Mouse (Mus musculus) lung, postnatal 10 days (tissue): ENCODE data around the gene Sept1.
A peak's percentile ranks its signal among the peaks of the same experiment; 100 is the strongest.

ENCODE experiments used
- DNase-seq: peaks from one replicate; pipeline ENCODE4 v3.0.0; 2021

Gene Sept1

DNA sequence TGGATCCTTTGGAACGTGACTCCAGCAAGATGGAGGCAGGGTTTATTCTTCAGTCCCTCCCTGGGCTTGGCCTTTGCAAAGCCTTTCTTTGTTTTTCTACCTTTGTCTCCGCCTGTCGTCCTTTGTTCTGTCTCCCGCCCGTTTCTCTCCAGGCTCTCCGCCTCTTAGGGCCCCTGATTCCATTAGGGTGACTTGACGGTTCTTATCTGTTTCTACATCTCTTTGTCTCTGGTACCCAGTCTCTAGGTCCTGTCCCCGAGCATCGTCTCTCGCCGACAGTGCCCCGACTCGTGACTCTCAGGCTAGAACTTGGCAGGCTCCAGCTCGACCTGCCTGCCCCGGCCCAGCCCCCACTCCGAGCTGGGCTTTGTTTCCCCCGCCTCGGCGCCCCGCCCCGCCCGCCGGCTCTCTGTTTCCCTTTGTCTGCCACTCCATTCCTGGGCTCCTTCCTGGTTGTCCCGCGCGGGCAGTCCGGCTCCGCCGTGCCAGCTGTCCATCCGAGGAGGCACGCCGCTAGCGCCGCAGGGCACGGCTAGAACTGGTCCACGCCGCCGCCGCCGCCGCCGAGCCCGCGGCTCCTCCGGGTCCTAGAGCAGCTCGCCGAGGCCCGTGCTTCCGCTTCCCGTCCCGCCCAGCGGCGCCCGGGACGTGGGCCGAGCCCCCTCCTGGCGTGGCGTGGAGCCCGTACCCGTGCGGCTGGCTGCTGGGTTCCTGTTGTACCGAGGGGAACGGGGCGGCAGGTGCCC, at the start of gene Sept1, which contains the start of gene Zfp553:
TSS of gene Sept1 (minus strand) at position 509 of the 746 bp plus-strand sequence.
TSS of gene Zfp553 (plus strand) at position 440 of the 746 bp plus-strand sequence.
- peak; percentile 86 for DNase-seq

GRCm38 (mm10) chr7:127282190-127282589, 49.3 kb upstream of the Sept1 start:
- no peak for DNase-seq

DNA sequence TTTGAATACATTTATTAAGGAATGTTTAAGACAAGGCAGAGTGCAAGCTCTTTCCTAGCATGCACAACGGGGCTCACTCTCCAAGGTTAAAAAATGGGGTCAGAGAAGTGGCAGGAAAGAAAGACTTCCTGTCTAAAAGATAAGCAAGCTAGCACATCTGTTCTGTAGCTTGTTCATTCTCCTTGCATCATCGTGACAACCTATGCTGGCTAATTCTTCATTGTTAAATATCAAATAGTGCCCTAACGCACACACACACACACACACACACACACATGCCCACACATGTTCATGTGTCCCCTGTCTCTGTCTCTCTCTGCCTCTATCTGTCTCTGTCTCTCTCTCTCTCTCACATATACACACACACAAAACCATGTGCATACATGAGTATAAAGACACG, 48.2 kb upstream of the Sept1 start:
- no peak for DNase-seq

- DNase-seq = no peak
Measured at GRCm38 (mm10) chr7:127280092-127280491, 47.2 kb upstream of the Sept1 start.

DNA sequence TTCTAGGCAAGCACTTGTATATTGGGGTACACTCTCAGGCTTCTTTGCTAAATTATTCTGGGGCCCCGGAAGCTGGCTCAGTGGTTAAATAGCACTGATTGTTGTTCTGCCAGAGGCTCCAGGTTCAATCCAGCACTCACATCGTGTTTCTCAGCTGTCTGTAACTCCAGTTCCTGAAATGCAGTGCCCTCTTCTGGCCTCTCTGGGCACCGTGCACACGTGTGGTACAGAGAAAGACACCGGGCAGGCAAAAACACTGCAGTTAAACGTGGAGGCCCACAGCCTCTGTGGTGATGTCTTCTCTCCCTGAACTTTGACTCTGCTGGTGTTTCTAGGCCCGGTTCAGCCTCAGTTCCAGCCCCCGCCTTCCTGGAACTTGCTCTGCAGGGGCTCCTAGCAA, 45.4 kb upstream of the Sept1 start:
- DNase-seq = peak; percentile 74

GRCm38 (mm10) chr7:127276519-127276961, 43.6 kb upstream of the Sept1 start:
- no peak for DNase-seq

GRCm38 (mm10) chr7:127273925-127274789, 41.2 kb upstream of the Sept1 start, which contains the start of gene Sephs2:
TSS of gene Sephs2 (minus strand) at chr7:127274055.
- DNase-seq = peak; percentile 96

GRCm38 (mm10) chr7:127273118-127273923, 40.4 kb upstream of the Sept1 start:
- DNase-seq = peak; percentile 59

DNA sequence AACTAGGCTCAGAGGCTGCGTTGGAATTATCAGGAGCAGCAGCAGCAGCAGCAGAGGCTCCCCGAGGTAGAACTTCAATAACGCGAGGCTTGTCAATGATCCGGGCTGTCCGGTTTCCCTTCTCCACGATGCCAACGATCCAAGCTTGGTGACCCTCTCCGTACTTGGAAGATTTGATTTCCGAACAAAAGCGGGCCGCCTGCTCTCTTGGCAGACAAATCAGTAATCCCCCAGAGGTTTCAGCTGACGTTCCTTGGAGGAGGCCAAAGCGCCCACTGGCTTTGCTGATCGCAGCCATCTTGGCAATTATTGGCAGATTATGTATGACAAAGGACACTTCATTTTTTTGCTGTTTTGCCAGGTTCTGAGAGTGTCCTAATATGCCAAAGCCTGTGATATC, 39.6 kb upstream of the Sept1 start:
- DNase-seq = no peak

DNA sequence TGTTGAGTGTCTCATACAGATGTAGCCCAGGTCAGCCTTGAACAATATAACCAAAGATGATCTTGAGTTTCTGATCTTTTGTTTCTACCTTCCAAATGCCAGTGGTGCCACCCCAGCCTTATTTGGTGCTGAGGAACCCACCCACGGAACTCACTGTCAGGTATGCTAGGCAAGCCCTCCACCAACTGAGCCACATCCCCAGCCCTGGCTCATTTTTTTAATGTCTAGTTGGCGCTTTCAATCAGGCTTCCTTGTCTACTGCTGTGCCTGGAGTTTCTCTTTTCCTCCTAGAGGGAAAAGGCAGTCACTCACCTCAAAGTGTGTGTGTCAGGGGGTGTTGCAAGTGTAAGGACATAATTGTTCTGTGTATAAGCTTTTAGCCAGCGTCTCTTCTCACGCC, 38.2 kb upstream of the Sept1 start:
- DNase-seq = no peak

DNA sequence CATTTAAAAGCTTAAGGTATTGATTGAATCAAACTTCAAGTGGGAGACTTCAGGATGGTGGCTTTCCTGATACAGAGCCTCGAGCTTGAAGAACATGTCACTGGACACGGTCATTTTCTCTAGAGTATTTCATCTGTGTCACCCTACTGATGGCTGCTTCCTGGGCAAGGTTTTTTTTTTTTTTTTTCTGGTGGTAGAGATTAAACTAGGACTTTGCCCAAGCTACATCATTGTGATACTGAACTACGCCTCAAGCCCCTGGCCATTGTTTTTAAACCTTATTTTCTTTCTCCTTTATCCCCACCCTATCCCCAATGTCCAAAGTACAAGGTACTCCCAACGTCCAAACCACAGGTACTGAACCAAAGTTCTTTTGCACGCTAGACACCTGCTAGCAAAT, 37.7 kb upstream of the Sept1 start:
- DNase-seq = no peak

DNA sequence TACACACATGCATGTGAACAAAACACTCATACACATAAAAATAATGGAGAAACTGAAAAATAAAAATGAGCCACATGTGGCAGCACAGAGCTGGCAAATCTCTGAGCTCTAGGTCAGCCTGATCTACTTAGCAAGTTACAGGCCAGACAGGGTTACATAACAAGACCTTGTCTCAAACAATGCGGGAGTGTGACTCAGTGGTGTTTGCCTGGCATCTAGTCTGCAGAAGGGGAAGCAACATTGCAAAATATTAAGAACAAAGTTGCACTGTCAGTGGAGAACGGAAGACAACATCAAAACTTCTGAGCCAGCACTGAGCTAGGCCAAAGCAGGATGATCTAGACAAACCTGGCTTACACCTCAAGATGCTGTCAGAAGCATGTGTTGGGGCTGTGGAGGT, 37.3 kb upstream of the Sept1 start:
- DNase-seq = no peak

- no peak for DNase-seq
Measured at GRCm38 (mm10) chr7:127263526-127263925, 30.6 kb upstream of the Sept1 start.

DNA sequence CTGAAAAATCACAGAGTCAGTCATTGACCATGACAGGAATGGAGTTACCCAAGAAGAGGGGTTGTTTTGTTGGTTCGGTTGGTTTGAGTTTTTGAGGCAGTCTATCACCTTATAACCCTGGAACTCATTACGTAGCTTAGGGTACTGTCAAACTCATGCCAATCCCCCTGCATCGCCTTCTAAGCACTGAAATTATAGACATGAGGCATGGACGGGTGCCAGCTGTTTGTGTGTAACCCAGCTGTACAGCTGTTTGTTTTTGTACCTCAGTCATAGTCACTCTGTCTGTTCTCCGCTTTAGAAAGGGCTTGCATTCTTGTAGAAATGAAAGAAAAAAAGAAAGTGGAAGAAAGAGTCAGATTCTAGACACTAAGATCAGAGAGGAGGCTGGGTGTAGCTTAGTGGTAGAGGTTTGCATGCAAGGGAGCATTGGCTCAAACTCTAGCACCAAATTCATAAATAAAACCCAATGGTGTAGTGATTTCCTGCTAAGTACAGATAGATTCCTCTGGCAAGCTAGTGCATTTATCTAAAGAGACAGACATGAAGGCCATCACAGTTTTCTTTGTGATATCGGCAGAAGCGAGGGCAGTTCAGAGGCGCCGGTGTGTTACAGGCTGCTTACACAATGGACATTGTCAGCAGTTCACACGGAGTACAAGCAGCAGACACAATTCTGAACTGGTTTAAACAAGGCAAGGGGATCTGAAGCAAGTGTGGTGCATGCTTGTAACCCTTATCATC, 29.5 kb upstream of the Sept1 start:
- DNase-seq = peak; percentile 53

- DNase-seq = peak; percentile 99
Measured at GRCm38 (mm10) chr7:127260309-127261111, 27.6 kb upstream of the Sept1 start, which contains the start of gene Dctpp1. TSS of gene Dctpp1 (minus strand) at chr7:127260709.

DNA sequence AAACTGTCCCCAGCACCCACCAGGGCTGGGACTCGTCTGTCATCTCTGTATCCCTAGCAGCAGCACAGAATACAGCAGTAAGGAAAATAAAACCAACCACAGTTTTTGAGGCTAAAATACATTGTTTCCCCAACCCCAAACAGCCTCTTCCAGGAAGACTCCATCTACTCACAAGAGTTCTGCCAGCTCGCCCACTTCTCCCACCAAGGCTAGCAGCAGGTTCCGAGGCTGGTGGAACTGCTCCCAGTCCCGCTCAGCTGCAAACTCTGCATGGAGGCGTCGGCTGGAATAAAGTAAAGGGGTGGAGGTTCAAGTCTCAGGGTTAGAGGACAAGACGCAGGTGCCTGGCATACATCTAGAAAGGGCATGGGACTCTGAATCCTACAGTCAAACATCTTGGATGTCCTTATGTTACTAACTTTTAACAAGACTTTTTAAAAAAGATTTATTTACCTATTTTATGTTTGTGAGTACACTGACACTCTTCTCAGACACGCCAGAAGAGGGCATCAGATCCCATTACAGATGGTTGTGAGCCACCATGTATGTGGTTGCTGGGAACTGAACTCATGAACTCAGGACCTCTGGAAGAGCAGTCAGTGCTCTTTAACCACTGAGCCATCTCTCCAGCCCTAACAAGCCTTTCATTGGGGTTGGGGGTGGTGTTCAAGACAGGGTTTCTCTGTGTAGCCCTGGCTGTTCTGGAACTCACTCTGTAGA, 26.4 kb upstream of the Sept1 start:
- no peak for DNase-seq

DNA sequence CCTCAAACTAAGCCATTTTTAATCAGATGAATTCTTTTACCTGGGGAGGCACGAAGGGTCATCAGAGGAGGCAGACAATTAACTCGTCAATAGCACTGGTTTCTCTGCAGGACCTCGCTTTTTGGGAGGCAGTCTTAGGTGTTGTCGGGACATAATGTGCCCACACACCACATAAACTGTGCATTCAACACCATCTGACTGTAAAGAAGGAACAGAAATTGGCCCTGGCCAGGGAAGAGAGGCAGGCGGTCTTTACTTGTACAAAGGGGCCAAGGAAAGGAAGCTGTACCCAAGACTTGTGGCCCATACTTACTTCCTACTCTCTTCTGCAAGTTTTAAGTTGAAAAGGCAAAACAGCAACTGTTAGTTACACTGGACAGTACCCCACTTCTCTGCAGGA, 23.6 kb upstream of the Sept1 start:
- no peak for DNase-seq

DNA sequence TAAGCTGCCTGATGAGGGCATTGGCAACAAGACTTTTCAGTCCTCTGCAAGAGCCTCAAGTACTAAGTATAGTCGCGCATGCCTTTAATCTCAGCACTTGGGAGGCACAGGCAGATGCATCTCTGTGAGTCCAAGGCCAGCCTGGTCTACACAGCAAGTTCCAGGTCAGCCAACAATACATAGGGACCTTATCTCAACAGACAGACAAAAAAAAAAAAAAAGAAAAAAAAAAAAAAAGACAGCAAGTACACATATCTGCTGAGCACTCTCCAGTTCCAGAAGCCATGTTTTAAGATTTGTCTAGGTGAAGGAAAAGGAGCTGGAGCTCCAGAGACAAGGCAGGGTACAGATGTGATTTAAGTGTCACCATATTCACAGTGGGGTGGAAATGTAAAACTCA, 23.0 kb upstream of the Sept1 start:
- no peak for DNase-seq

- no peak for DNase-seq
Measured at GRCm38 (mm10) chr7:127255008-127255407, 22.1 kb upstream of the Sept1 start.
